ENCODE assay signal across 50 mouse cellular contexts in the genomic region with DNA sequence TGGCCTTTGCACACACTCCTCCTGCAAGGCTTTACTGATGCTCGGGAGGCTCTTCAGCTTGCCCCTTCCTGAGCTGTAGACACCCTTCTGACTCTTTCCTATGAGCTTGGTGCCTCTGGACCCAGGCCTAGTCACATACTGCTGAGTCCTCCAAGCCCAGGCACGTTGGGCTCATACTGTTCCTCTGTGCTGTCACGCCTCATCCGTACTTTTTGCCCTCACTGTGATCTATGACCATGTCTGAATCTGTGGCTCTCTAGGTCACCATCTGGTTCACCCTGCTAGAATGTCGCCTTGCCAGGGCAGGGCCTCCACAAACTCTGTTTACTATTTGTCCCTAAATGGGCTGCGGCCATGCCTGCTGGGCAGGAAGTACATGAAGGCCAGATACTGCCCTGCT. TPM values are rescaled to one million over a fixed set of nuclear protein-coding genes. Genes with fewer than 3 reads are reported as not detected.
"Had no signal": no experiment of that assay in that cellular context is flagged by ENCODE, and none has a peak within 500 bp of the region (broad histone marks: within the 10 kb centered on the region; RNA-seq: fewer than 3 reads in every experiment).

No protein-coding gene starts in this region.

- ATAC-seq: hindbrain, embryonic 16.5 days; hindbrain, postnatal 0 days; inflammation-experienced regulatory T-cells, adult 6 months; intestine, embryonic 15.5 days; intestine, embryonic 16.5 days; intestine, postnatal 0 days had no signal

- H3K27me3 ChIP-seq: hindbrain, embryonic 15.5 days; intestine, embryonic 15.5 days; kidney, embryonic 15.5 days had no signal

- H3K4me3 ChIP-seq: heart, adult 2 months; heart, embryonic 10.5 days; heart, embryonic 12.5 days; heart, embryonic 13.5 days; heart, embryonic 15.5 days; hindbrain, embryonic 10.5 days; hindbrain, embryonic 12.5 days; hindbrain, embryonic 13.5 days; hindbrain, embryonic 15.5 days; intestine, embryonic 15.5 days; kidney, embryonic 15.5 days; layer of hippocampus, adult 2 months had no signal

- DNase-seq: heart, adult 2 months; heart, postnatal 10 days; heart, postnatal 14 days; heart, postnatal 36 days; heart, postnatal 4 days; kidney, adult 11 months; kidney, adult 18-20 months; kidney, adult 2 months; kidney, adult 8-10 months; kidney, adult 9 months; kidney, postnatal 10 days; kidney, postnatal 14 days; kidney, postnatal 36 days; kidney, postnatal 4 days; layer of hippocampus, adult 9-11 months had no signal

- H3K4me1 ChIP-seq: hindbrain, embryonic 12.5 days; hindbrain, embryonic 15.5 days had no signal

- H3K4me2 ChIP-seq: heart, embryonic 11.5 days; heart, embryonic 12.5 days; heart, embryonic 13.5 days; heart, embryonic 15.5 days; hindbrain, embryonic 12.5 days; hindbrain, embryonic 13.5 days; hindbrain, embryonic 14.5 days; hindbrain, embryonic 15.5 days; intestine, embryonic 15.5 days; kidney, embryonic 15.5 days had no signal

- H3K36me3 ChIP-seq: heart, embryonic 13.5 days; heart, embryonic 15.5 days; hindbrain, embryonic 12.5 days; hindbrain, embryonic 13.5 days; hindbrain, embryonic 15.5 days; intestine, embryonic 15.5 days had no signal

- H3K9ac ChIP-seq: heart, embryonic 12.5 days; heart, embryonic 13.5 days; heart, embryonic 15.5 days; hindbrain, embryonic 12.5 days; hindbrain, embryonic 13.5 days; hindbrain, embryonic 14.5 days; hindbrain, embryonic 15.5 days; intestine, embryonic 15.5 days; kidney, embryonic 15.5 days had no signal

- H3K27ac ChIP-seq: heart, adult 2 months; heart, embryonic 10.5 days; heart, embryonic 13.5 days; heart, embryonic 15.5 days; hindbrain, embryonic 10.5 days; hindbrain, embryonic 12.5 days; hindbrain, embryonic 13.5 days; hindbrain, embryonic 14.5 days; hindbrain, embryonic 15.5 days; hindbrain, postnatal 0 days; intestine, embryonic 15.5 days; kidney, embryonic 15.5 days; kidney, postnatal 0 days; layer of hippocampus, adult 2 months had no signal

- H3K9me3 ChIP-seq: heart, embryonic 13.5 days; heart, embryonic 15.5 days; hindbrain, embryonic 13.5 days; hindbrain, embryonic 15.5 days; intestine, embryonic 15.5 days; kidney, embryonic 15.5 days had no signal

RNA-seq across cellular contexts. Expression of gene Nccrp1, which starts 6.0 kb away (rescaled TPM):
- total RNA-seq: heart, adult 2 months; heart, adult 8-10 months; heart, postnatal 10 days; heart, postnatal 14 days; heart, postnatal 25 days; heart, postnatal 36 days; heart, postnatal 4 days; hematopoietic stem cell, adult 5-6 weeks; hindbrain, postnatal 0 days had no signal
- polyA plus RNA-seq: heart, adult 2 months; heart, embryonic 10.5 days; heart, embryonic 11.5 days; heart, embryonic 12.5 days; heart, embryonic 13.5 days; heart, embryonic 14.5 days; heart, embryonic 15.5 days; heart, embryonic 16.5 days; heart, postnatal 0 days; hindbrain, embryonic 10.5 days; hindbrain, embryonic 11.5 days; hindbrain, embryonic 12.5 days; hindbrain, embryonic 13.5 days; hindbrain, embryonic 16.5 days; intestine, embryonic 14.5 days; intestine, embryonic 15.5 days; intestine, postnatal 0 days; kidney, embryonic 14.5 days; kidney, embryonic 15.5 days; kidney, embryonic 16.5 days had no signal

RNA-seq across cellular contexts. Expression of gene Sycn, which starts 12.4 kb away (rescaled TPM):
- total RNA-seq: heart, adult 2 months; heart, adult 8-10 months; heart, postnatal 10 days; heart, postnatal 14 days; heart, postnatal 25 days; heart, postnatal 36 days; heart, postnatal 4 days; hematopoietic stem cell, adult 5-6 weeks; hindbrain, postnatal 0 days; layer of hippocampus, adult 18-20 months; layer of hippocampus, adult 2 months; layer of hippocampus, adult 8-10 months; layer of hippocampus, postnatal 10 days; layer of hippocampus, postnatal 14 days; layer of hippocampus, postnatal 25 days had no signal
- polyA plus RNA-seq: heart, adult 2 months; heart, embryonic 10.5 days; heart, embryonic 11.5 days; heart, embryonic 12.5 days; heart, embryonic 13.5 days; heart, embryonic 14.5 days; heart, embryonic 15.5 days; heart, embryonic 16.5 days; heart, postnatal 0 days; hindbrain, embryonic 10.5 days; hindbrain, embryonic 11.5 days; hindbrain, embryonic 12.5 days; hindbrain, embryonic 13.5 days; hindbrain, embryonic 14.5 days; hindbrain, embryonic 15.5 days; hindbrain, embryonic 16.5 days; hindbrain, postnatal 0 days; inflammation-experienced regulatory T-cells, adult 6 months; kidney, embryonic 14.5 days; kidney, embryonic 15.5 days; kidney, embryonic 16.5 days had no signal

RNA-seq across cellular contexts. Expression of gene Ifnl3, which starts 30.4 kb away (rescaled TPM):
- total RNA-seq: heart, adult 2 months; heart, adult 8-10 months; heart, postnatal 10 days; heart, postnatal 14 days; heart, postnatal 25 days; heart, postnatal 36 days; heart, postnatal 4 days; hematopoietic stem cell, adult 5-6 weeks; hindbrain, postnatal 0 days; layer of hippocampus, adult 18-20 months; layer of hippocampus, adult 2 months; layer of hippocampus, adult 8-10 months; layer of hippocampus, postnatal 10 days; layer of hippocampus, postnatal 14 days; layer of hippocampus, postnatal 25 days had no signal
- polyA plus RNA-seq: heart, adult 2 months; heart, embryonic 10.5 days; heart, embryonic 11.5 days; heart, embryonic 12.5 days; heart, embryonic 13.5 days; heart, embryonic 14.5 days; heart, embryonic 15.5 days; heart, embryonic 16.5 days; heart, postnatal 0 days; hindbrain, embryonic 10.5 days; hindbrain, embryonic 11.5 days; hindbrain, embryonic 12.5 days; hindbrain, embryonic 13.5 days; hindbrain, embryonic 14.5 days; hindbrain, embryonic 15.5 days; hindbrain, embryonic 16.5 days; hindbrain, postnatal 0 days; inflammation-experienced regulatory T-cells, adult 6 months; intestine, embryonic 14.5 days; intestine, embryonic 15.5 days; intestine, embryonic 16.5 days; intestine, postnatal 0 days; kidney, adult 2 months; kidney, embryonic 14.5 days; kidney, embryonic 15.5 days; kidney, embryonic 16.5 days; kidney, postnatal 0 days; large intestine, adult 2 months had no signal

RNA-seq across cellular contexts. Expression of gene Ifnl2, which starts 42.8 kb away (rescaled TPM):
- total RNA-seq: heart, adult 2 months; heart, adult 8-10 months; heart, postnatal 10 days; heart, postnatal 14 days; heart, postnatal 25 days; heart, postnatal 36 days; heart, postnatal 4 days; hematopoietic stem cell, adult 5-6 weeks; hindbrain, postnatal 0 days; layer of hippocampus, adult 18-20 months; layer of hippocampus, adult 2 months; layer of hippocampus, adult 8-10 months; layer of hippocampus, postnatal 10 days; layer of hippocampus, postnatal 14 days; layer of hippocampus, postnatal 25 days had no signal
- polyA plus RNA-seq: heart, adult 2 months; heart, embryonic 10.5 days; heart, embryonic 11.5 days; heart, embryonic 12.5 days; heart, embryonic 13.5 days; heart, embryonic 14.5 days; heart, embryonic 15.5 days; heart, embryonic 16.5 days; heart, postnatal 0 days; hindbrain, embryonic 10.5 days; hindbrain, embryonic 11.5 days; hindbrain, embryonic 12.5 days; hindbrain, embryonic 13.5 days; hindbrain, embryonic 14.5 days; hindbrain, embryonic 15.5 days; hindbrain, embryonic 16.5 days; hindbrain, postnatal 0 days; inflammation-experienced regulatory T-cells, adult 6 months; intestine, embryonic 14.5 days; intestine, embryonic 15.5 days; intestine, embryonic 16.5 days; intestine, postnatal 0 days; kidney, adult 2 months; kidney, embryonic 14.5 days; kidney, embryonic 15.5 days; kidney, embryonic 16.5 days; kidney, postnatal 0 days; large intestine, adult 2 months had no signal
